Mouse (Mus musculus): ENCODE measurements around the gene Ppfia1. TPM values are rescaled to one million over a fixed set of nuclear protein-coding genes. Genes with fewer than 3 reads are reported as not detected.

Gene Ppfia1
- polyA plus RNA-seq, 1 experiment from 2014 or later = 32.1 TPM

DNA sequence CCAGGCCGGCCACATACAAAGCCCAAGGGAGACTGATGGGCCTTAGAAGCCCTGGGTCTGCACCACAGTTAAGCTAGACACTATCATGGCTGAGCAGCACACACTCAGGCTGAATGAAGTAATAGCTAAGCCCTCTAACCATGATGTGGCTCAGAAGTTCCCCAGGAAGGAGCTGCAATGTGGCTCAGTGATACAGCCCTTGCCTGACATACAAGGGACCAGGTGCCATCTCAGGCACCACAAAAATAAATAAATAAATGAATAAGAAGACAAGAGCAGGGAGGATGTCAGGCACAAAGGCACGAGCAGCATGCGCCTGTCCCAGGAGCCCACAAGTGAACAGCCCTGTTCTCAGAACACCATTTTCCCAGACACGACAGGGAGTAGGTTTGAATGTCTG lies 111.6 kb downstream of the Ppfia1 start:
- 97% methylated on average over 4 of the region's 4 CpGs for WGBS
- H3K4me3 ChIP-seq (replicated peaks) = no peak overlapping the region
- H3K36me3 ChIP-seq = peaks cover 98% of the 10 kb centered on the region

DNA sequence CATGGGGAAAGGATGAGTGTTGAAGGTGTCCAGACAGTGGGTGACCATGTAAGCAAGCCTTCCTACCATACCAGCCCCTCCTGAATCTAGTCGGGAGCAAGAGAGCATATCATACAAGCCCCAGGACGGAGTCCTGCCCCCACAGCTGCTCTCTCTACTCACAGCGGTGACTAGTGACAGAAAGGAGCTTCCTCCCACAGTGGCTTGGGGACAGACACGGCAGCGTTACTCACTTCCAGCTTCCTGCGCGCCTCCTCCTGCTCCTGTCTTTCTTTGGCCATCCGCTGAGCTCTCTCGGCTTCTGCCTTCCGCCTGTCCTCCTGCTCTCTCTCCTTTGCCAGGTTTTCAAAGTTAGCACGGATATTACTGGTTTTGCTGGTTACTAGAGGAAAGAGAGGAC lies 112.1 kb downstream of the Ppfia1 start:
- no peak overlapping the region for H3K4me2 ChIP-seq (replicated peaks)
- peaks cover 98% of the 10 kb centered on the region for H3K36me3 ChIP-seq
- ATAC-seq = no peak
- no peak overlapping the region for H3K27ac ChIP-seq
- H3K27me3 ChIP-seq = no peaks in the 10 kb centered on the region
- 94% methylated on average over 11 of the region's 11 CpGs for WGBS
- no peak overlapping the region for H3K4me3 ChIP-seq (replicated peaks)
- H3K9ac ChIP-seq (replicated peaks) = no peak overlapping the region
- no peaks in the 10 kb centered on the region for H3K4me1 ChIP-seq (replicated peaks)
- no peaks in the 10 kb centered on the region for H3K9me3 ChIP-seq

More for the DNA sequence above, 111.6 kb downstream of the Ppfia1 start:
- no peaks in the 10 kb centered on the region for H3K4me1 ChIP-seq (replicated peaks)
- H3K27me3 ChIP-seq = no peaks in the 10 kb centered on the region
- no peak overlapping the region for H3K27ac ChIP-seq
- no peak overlapping the region for H3K4me2 ChIP-seq (replicated peaks)
- H3K9ac ChIP-seq (replicated peaks) = no peak overlapping the region
- no peaks in the 10 kb centered on the region for H3K9me3 ChIP-seq
- no peak for ATAC-seq

GRCm38 (mm10) chr7:144438811-144439210 lies 114.7 kb downstream of the Ppfia1 start:
- Histone ChIP-seq H3K36me3 (peaks cover 84% of the 10 kb centered on the region), H3K4me3 (replicated peaks) (no peak overlapping the region), H3K4me1 (replicated peaks) (no peaks in the 10 kb centered on the region), H3K9me3 (no peaks in the 10 kb centered on the region), H3K4me2 (replicated peaks) (no peak overlapping the region), H3K27ac (no peak overlapping the region), H3K27me3 (no peaks in the 10 kb centered on the region), H3K9ac (replicated peaks) (no peak overlapping the region)
- ATAC-seq = no peak
- 98% methylated on average over 7 of the region's 7 CpGs for WGBS

- H3K27me3 ChIP-seq = no peaks in the 10 kb centered on the region
- H3K4me2 ChIP-seq (replicated peaks) = no peak overlapping the region
- H3K4me3 ChIP-seq (replicated peaks) = no peak overlapping the region
- no peak for ATAC-seq
- peaks cover 31% of the 10 kb centered on the region for H3K36me3 ChIP-seq
- no peaks in the 10 kb centered on the region for H3K4me1 ChIP-seq (replicated peaks)
- no peak overlapping the region for H3K27ac ChIP-seq
- H3K9me3 ChIP-seq = no peaks in the 10 kb centered on the region
- no peak overlapping the region for H3K9ac ChIP-seq (replicated peaks)
- 81% methylated on average over 2 of the region's 2 CpGs for WGBS
Observed at GRCm38 (mm10) chr7:144432920-144433319, 120.6 kb downstream of the Ppfia1 start.

DNA sequence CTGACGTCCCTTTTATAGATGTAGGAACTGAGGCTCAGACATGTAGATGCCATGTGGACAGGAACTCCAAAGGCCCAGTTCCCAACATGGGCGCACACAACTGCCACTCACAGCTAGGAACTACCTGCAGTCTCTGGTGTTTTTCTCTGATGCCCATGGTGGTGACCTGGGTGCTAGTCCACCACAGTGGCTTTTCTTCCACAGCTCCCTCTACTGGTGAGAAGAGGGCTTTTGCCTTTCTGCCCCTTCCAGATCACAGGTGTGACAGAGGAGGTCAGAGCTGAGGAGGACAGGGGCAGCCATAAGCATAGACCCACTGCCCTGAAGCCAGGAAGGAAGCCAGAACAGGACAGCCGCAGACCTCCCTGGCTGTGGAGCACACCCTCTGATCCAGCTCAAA lies 126.1 kb downstream of the Ppfia1 start:
- Histone ChIP-seq H3K36me3 (no peaks in the 10 kb centered on the region), H3K27ac (no peak overlapping the region), H3K4me3 (replicated peaks) (no peak overlapping the region), H3K4me2 (replicated peaks) (no peak overlapping the region), H3K9me3 (no peaks in the 10 kb centered on the region), H3K9ac (replicated peaks) (no peak overlapping the region), H3K27me3 (no peaks in the 10 kb centered on the region), H3K4me1 (replicated peaks) (peaks cover 5% of the 10 kb centered on the region; the same call in 1 of the 2 replicates)
- WGBS = 81% methylated on average over 3 of the region's 3 CpGs
- no peak for ATAC-seq

Other genes starting within 250 kb of the Ppfia1 start
- 194 and 201 TPM in 2 replicates for gene Cttn, start 82.7 kb downstream of the Ppfia1 start, polyA plus RNA-seq (2015; fragmentation: Nextera tagmentation; extraction: Ambion mirVana)
- gene Fadd, start 28.7 kb upstream of the Ppfia1 start, polyA plus RNA-seq (2015; fragmentation: Nextera tagmentation; extraction: Ambion mirVana) = 5.3 and 6.0 TPM in 2 replicates
- 13.0 and 15.1 TPM in 2 replicates for gene Ano1, start 198.2 kb upstream of the Ppfia1 start, polyA plus RNA-seq (2015; fragmentation: Nextera tagmentation; extraction: Ambion mirVana)